ENCODE assay signal across 18 mouse cellular contexts in genomic region chr19:37545231-37545630, GRCm38 (mm10). TPM values are rescaled to one million over a fixed set of nuclear protein-coding genes. Genes with fewer than 3 reads are reported as not detected.
DNase-seq lines count a peak whose midpoint lies in the region; ATAC-seq lines count a peak whose summit lies in the region.
"Had no signal": no experiment of that assay in that cellular context is flagged by ENCODE, and none has a peak within 500 bp of the region (broad histone marks: within the 10 kb centered on the region; RNA-seq: fewer than 3 reads in every experiment).

No protein-coding gene starts in this region.

- H3K9ac ChIP-seq in heart, embryonic 11.5 days (ENCODE audit: low read depth, low read length), result no peak overlapping the region
- no peak overlapping the region for H3K9ac ChIP-seq in intestine, embryonic 16.5 days (ENCODE audit: low read depth, low read length)
- H3K9ac ChIP-seq in hindbrain, embryonic 11.5 days (ENCODE audit: low read depth, low read length), result no peak overlapping the region
- H3K9ac ChIP-seq: embryonic facial prominence, embryonic 13.5 days; forebrain, embryonic 12.5 days; hindbrain, embryonic 13.5 days had no signal

- H3K4me2 ChIP-seq in heart, embryonic 11.5 days, result no peak overlapping the region
- no peak overlapping the region for H3K4me2 ChIP-seq in intestine, embryonic 16.5 days (ENCODE audit: low read depth, low read length)
- no peak overlapping the region for H3K4me2 ChIP-seq in hindbrain, embryonic 11.5 days (replicated peaks; ENCODE audit: low read depth, low read length)
- H3K4me2 ChIP-seq: embryonic facial prominence, embryonic 13.5 days; forebrain, embryonic 12.5 days; hindbrain, embryonic 13.5 days had no signal

- ATAC-seq in heart, embryonic 11.5 days (replicated peaks; ENCODE audit: insufficient number of reproducible peaks, low FRiP score, low TSS enrichment), result no peak
- peak; percentile 82 for ATAC-seq in intestine, embryonic 16.5 days
- no peak for ATAC-seq in hindbrain, embryonic 11.5 days (ENCODE audit: low FRiP score)
- ATAC-seq: forebrain, embryonic 16.5 days had no signal

- no peaks in the 10 kb centered on the region for H3K36me3 ChIP-seq in heart, embryonic 11.5 days (ENCODE audit: control insufficient read depth, insufficient read depth, low read length)
- H3K36me3 ChIP-seq in intestine, embryonic 16.5 days (ENCODE audit: control insufficient read depth, insufficient read depth, low read length), result no peaks in the 10 kb centered on the region
- H3K36me3 ChIP-seq in hindbrain, embryonic 11.5 days (ENCODE audit: control insufficient read depth, insufficient read depth, low read length), result no peaks in the 10 kb centered on the region
- H3K36me3 ChIP-seq: embryonic facial prominence, embryonic 13.5 days; forebrain, embryonic 12.5 days; hindbrain, embryonic 13.5 days had no signal

- WGBS in heart, embryonic 11.5 days (ENCODE audit: insufficient replicate concordance), result 66% methylated on average over 3 of the region's 3 CpGs
- WGBS in intestine, embryonic 16.5 days, result 48% methylated on average over 3 of the region's 3 CpGs
- WGBS in hindbrain, embryonic 11.5 days, result 76% methylated on average over 3 of the region's 3 CpGs

- peaks cover under 1% of the 10 kb centered on the region; the same call in 1 of the 2 replicates for H3K4me1 ChIP-seq in heart, embryonic 11.5 days (ENCODE audit: control insufficient read depth, insufficient read depth, low read length)
- peaks cover 10% of the 10 kb centered on the region for H3K4me1 ChIP-seq in intestine, embryonic 16.5 days (ENCODE audit: control insufficient read depth, insufficient read depth, low read length)
- no peaks in the 10 kb centered on the region for H3K4me1 ChIP-seq in hindbrain, embryonic 11.5 days (replicated peaks; ENCODE audit: control insufficient read depth, insufficient read depth, low read length)
- H3K4me1 ChIP-seq: embryonic facial prominence, embryonic 13.5 days; forebrain, embryonic 12.5 days had no signal

- H3K4me3 ChIP-seq in heart, embryonic 11.5 days (ENCODE audit: low read depth, low read length), result no peak overlapping the region
- no peak overlapping the region for H3K4me3 ChIP-seq in intestine, embryonic 16.5 days (ENCODE audit: low read length)
- no peak overlapping the region for H3K4me3 ChIP-seq in hindbrain, embryonic 11.5 days (ENCODE audit: low read depth, low read length)
- H3K4me3 ChIP-seq: embryonic facial prominence, embryonic 13.5 days; forebrain, embryonic 12.5 days; hindbrain, embryonic 13.5 days had no signal

- H3K9me3 ChIP-seq in heart, embryonic 11.5 days (replicated peaks; ENCODE audit: control insufficient read depth, low read length), result no peaks in the 10 kb centered on the region
- no peaks in the 10 kb centered on the region for H3K9me3 ChIP-seq in intestine, embryonic 16.5 days (ENCODE audit: control insufficient read depth, low read length)
- H3K9me3 ChIP-seq in hindbrain, embryonic 11.5 days (ENCODE audit: control insufficient read depth, low read length), result no peaks in the 10 kb centered on the region
- H3K9me3 ChIP-seq: embryonic facial prominence, embryonic 13.5 days; forebrain, embryonic 12.5 days; hindbrain, embryonic 13.5 days had no signal

- DNase-seq in heart, adult 11 months, result peak; percentile 52
- DNase-seq in kidney, adult 9 months, result peak; percentile 59
- DNase-seq in kidney, postnatal 25 days, result no peak
- DNase-seq in adrenal gland, postnatal 10 days, result no peak
- no peak for DNase-seq in hindbrain, embryonic 11.5 days (ENCODE audit: low spot score)
- DNase-seq: adrenal gland, postnatal 25 days; cerebellum, adult 18-20 months; cerebellum, adult 9-11 months; cerebellum, postnatal 36 days; gastrocnemius, postnatal 25 days; heart, postnatal 10 days; heart, postnatal 4 days had no signal

- H3K27me3 ChIP-seq in heart, embryonic 11.5 days (ENCODE audit: control insufficient read depth, insufficient read depth, low read length), result no peaks in the 10 kb centered on the region
- no peaks in the 10 kb centered on the region for H3K27me3 ChIP-seq in intestine, embryonic 16.5 days (replicated peaks; ENCODE audit: control insufficient read depth, insufficient read depth, low read length)
- H3K27me3 ChIP-seq in hindbrain, embryonic 11.5 days (ENCODE audit: control insufficient read depth, insufficient read depth, low read length), result peaks cover 5% of the 10 kb centered on the region; the same call in 1 of the 2 replicates

- H3K27ac ChIP-seq in heart, embryonic 11.5 days (ENCODE audit: low read depth, low read length), result no peak overlapping the region
- H3K27ac ChIP-seq in intestine, embryonic 16.5 days (ENCODE audit: low read length), result peak overlapping the region; percentile 23; the same call in 1 of the 2 replicates
- no peak overlapping the region for H3K27ac ChIP-seq in hindbrain, embryonic 11.5 days (ENCODE audit: low read depth, low read length)
- H3K27ac ChIP-seq: embryonic facial prominence, embryonic 13.5 days; forebrain, embryonic 12.5 days; hindbrain, embryonic 13.5 days had no signal

RNA-seq across cellular contexts. Expression of gene Exoc6, which starts 5.0 kb away (rescaled TPM):
- 22.3 TPM in 2 replicates for polyA plus RNA-seq in heart, embryonic 11.5 days (2014; fragmentation: Nextera tagmentation; extraction: Ambion mirVana)
- 21.7 and 23.8 TPM in 2 replicates for polyA plus RNA-seq in intestine, embryonic 16.5 days (2015; fragmentation: Nextera tagmentation; extraction: Ambion mirVana)
- 10 to 100 TPM; 25.2 to 29.2 TPM for total RNA-seq in adrenal gland, postnatal 10 days (2021)
- 10.1 and 11.0 TPM in 2 replicates for polyA plus RNA-seq in hindbrain, embryonic 11.5 days (2014; fragmentation: Nextera tagmentation; extraction: Ambion mirVana)

Comparison
In these comparisons a context has a peak if more than half of its experiments do, and no peak if none do; other contexts are left out.
1. DNase-seq: peak in heart, adult 11 months (single experiment) and kidney, adult 9 months (single experiment); none in kidney, postnatal 25 days (0 of 2), adrenal gland, postnatal 10 days (single experiment) and hindbrain, embryonic 11.5 days (single experiment).